Mouse (Mus musculus): ENCODE data around the gene Clstn3.

- TF ChIP-seq GATA1 (IDR thresholded peaks at IDR 0.05; ENCODE audit: borderline replicate concordance, low read length) (no peak), FLI1 (IDR thresholded peaks at IDR 0.05; ENCODE audit: low read length) (no peak)
Observed at GRCm38 (mm10) chr6:124414927-124415325, 49.7 kb downstream of the Clstn3 start, which contains the start of gene Pex5.

Data from megakaryocyte, embryonic 14.5 days (primary cell).